Mouse (Mus musculus) heart, embryonic 13.5 days (tissue): Measurements from ENCODE around the gene Gpr82. TPM values are rescaled to one million over a fixed set of nuclear protein-coding genes. Genes with fewer than 3 reads are reported as not detected.

ENCODE experiments used
- ATAC-seq: fragments of 200-750 bp; cut with Nextera tagmentation; 2 replicates; pipeline ENCODE4 v1.8.0; 2017; ENCODE audit warnings: moderate TSS enrichment; ENCODE audit not compliant: insufficient number of reproducible peaks, low FRiP score, low TSS enrichment; ENCODE audit errors: extremely low read depth
- H3K27ac ChIP-seq: fragments of 300-500 bp; sonication (generic); replicated peaks from 2 replicates; pipeline ENCODE4 v1.5.1; 2015; ENCODE audit warnings: moderate library complexity, mild to moderate bottlenecking, inconsistent platforms
- H3K27me3 ChIP-seq: fragments of 300-500 bp; sonication (generic); replicated peaks from 2 replicates; pipeline ENCODE4 v1.6.1; 2015; ENCODE audit warnings: mild to moderate bottlenecking, inconsistent platforms
- H3K36me3 ChIP-seq: fragments of 300-500 bp; sonication (generic); 2 replicates; pipeline ENCODE4 v1.6.1; 2015; ENCODE audit warnings: mild to moderate bottlenecking, inconsistent platforms
- H3K4me1 ChIP-seq: fragments of 300-500 bp; sonication (generic); 2 replicates; pipeline ENCODE4 v1.6.1; 2015; ENCODE audit warnings: inconsistent platforms
- H3K4me2 ChIP-seq: fragments of 300-500 bp; sonication (generic); 2 replicates; pipeline ENCODE4 v1.6.1; 2015; ENCODE audit warnings: inconsistent platforms, mild to moderate bottlenecking, moderate library complexity
- H3K4me3 ChIP-seq: fragments of 300-500 bp; sonication (generic); 2 replicates; pipeline ENCODE4 v1.5.1; 2015; ENCODE audit warnings: moderate library complexity, mild to moderate bottlenecking, inconsistent platforms
- H3K9ac ChIP-seq: fragments of 300-500 bp; sonication (generic); 2 replicates; pipeline ENCODE4 v1.6.1; 2015; ENCODE audit warnings: inconsistent platforms, mild to moderate bottlenecking, moderate library complexity
- H3K9me3 ChIP-seq: fragments of 300-500 bp; sonication (generic); 2 replicates; pipeline ENCODE4 v1.6.1; 2016; ENCODE audit warnings: inconsistent platforms
- WGBS: fragments of 180-500 bp; shearing (Covaris S2); methylation state at CpG from one replicate; pipeline ENCODE4 v1.1.7; 2015; ENCODE audit warnings: mixed read lengths; 5-methylcytosine and 5-hydroxymethylcytosine counted together
- polyA plus RNA-seq: library from polyadenylated mRNA; unstranded; fragments of >200 nt; fragmentation: Nextera tagmentation; extraction: Ambion mirVana; gene quantifications from 2 replicates; pipeline ENCODE4 v1.2.1, GENCODE M21; 2015

The Gpr82 gene
- 0.05 and 0.35 TPM in 2 replicates for polyA plus RNA-seq

- Histone ChIP-seq H3K27me3 (no peaks in the 10 kb centered on the region; the same call in 1 of the 2 replicates), H3K4me3 (no peak within 1 kb of the TSS), H3K9ac (no peak within 1 kb of the TSS), H3K4me1 (no peaks in the 10 kb centered on the region), H3K4me2 (no peak within 1 kb of the TSS), H3K9me3 (no peaks in the 10 kb centered on the region), H3K36me3 (no peaks in the 10 kb centered on the region), H3K27ac (no peak within 1 kb of the TSS)
- ATAC-seq, result no peak
- WGBS, result 78% methylated on average over 5 of the region's 5 CpGs
Observed at GRCm38 (mm10) chrX:13661063-13661462, at the start of gene Gpr82. Gene Gpr82, plus strand, starts transcription at chrX:13661363.

GRCm38 (mm10) chrX:13612115-13612514 lies 49.0 kb upstream of the Gpr82 start:
- Histone ChIP-seq H3K4me2 (no peak overlapping the region), H3K27ac (no peak overlapping the region), H3K4me3 (no peak overlapping the region), H3K27me3 (no peaks in the 10 kb centered on the region; the same call in 1 of the 2 replicates), H3K9ac (no peak overlapping the region), H3K4me1 (no peaks in the 10 kb centered on the region), H3K36me3 (peaks cover 9% of the 10 kb centered on the region; the same call in 1 of the 2 replicates), H3K9me3 (0 out of 2 replicates have a peak, but pooled peaks cover 3% of the 10 kb centered on the region)
- 50% methylated on average over 2 of the region's 2 CpGs for WGBS
- ATAC-seq, result no peak

DNA sequence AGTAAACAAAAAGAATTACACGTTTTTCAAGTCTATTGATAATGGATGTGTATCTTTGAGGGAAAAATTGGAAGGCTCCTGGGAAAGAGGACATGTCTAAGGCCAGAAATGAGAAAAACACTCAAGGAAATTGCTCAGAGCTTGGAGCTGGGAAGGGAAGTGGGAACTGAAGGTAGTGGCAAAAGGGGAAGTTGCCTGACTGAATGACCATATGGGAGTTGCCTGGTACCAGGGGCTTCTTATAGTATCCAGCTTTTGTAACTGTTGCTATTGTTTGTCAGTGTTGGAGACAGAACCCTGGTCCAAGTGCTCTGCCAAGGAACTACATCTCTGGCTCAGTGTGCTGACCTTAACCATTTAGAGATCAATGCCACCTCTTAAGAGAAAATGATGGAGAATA lies 44.4 kb upstream of the Gpr82 start:
- H3K36me3 ChIP-seq, result peaks cover 6% of the 10 kb centered on the region; the same call in 1 of the 2 replicates
- no peaks in the 10 kb centered on the region for H3K4me1 ChIP-seq
- no peak for ATAC-seq
- WGBS, result 55% methylated on average over 1 of the region's 1 CpGs
- no peak overlapping the region for H3K4me3 ChIP-seq
- no peak overlapping the region for H3K27ac ChIP-seq
- H3K9ac ChIP-seq, result no peak overlapping the region
- no peaks in the 10 kb centered on the region; the same call in 1 of the 2 replicates for H3K27me3 ChIP-seq
- no peak overlapping the region for H3K4me2 ChIP-seq
- H3K9me3 ChIP-seq, result no peaks in the 10 kb centered on the region

- no peak overlapping the region for H3K9ac ChIP-seq
Observed at GRCm38 (mm10) chrX:13617294-13617693, 43.9 kb upstream of the Gpr82 start.

DNA sequence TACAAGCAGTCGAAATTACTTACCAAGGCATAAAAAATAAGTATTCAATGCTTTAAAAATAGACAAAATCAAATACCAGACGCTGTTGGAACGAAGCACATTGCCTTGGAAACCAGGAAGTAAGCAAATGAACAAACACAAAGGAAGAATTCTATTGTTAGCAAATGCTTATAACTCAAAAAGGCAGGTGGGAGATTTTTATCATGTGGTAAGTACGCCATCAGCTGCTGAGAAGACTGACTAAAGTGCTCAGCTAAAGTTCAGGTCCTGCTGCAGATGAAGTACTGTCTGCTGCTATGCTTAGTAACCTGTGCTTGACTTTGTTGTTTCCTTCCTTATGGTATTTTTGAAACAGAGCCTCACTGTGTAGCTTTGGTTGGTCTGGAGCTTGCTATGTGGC lies 42.7 kb upstream of the Gpr82 start:
- H3K36me3 ChIP-seq, result 0 out of 2 replicates have a peak, but pooled peaks cover 4% of the 10 kb centered on the region
- H3K4me3 ChIP-seq, result no peak overlapping the region
- H3K9ac ChIP-seq, result no peak overlapping the region
- no peak overlapping the region for H3K4me2 ChIP-seq
- no peaks in the 10 kb centered on the region for H3K4me1 ChIP-seq
- H3K27me3 ChIP-seq, result no peaks in the 10 kb centered on the region; the same call in 1 of the 2 replicates
- no peak for ATAC-seq
- no peaks in the 10 kb centered on the region for H3K9me3 ChIP-seq
- WGBS, result 75% methylated on average over 4 of the region's 4 CpGs
- no peak overlapping the region for H3K27ac ChIP-seq

More at GRCm38 (mm10) chrX:13617294-13617693, 43.9 kb upstream of the Gpr82 start:
- Histone ChIP-seq H3K27ac (no peak overlapping the region), H3K9me3 (no peaks in the 10 kb centered on the region), H3K4me2 (no peak overlapping the region), H3K36me3 (peaks cover 6% of the 10 kb centered on the region; the same call in 1 of the 2 replicates), H3K4me3 (no peak overlapping the region), H3K4me1 (no peaks in the 10 kb centered on the region), H3K27me3 (no peaks in the 10 kb centered on the region; the same call in 1 of the 2 replicates)
- 90% methylated on average over 1 of the region's 1 CpGs for WGBS
- no peak for ATAC-seq

DNA sequence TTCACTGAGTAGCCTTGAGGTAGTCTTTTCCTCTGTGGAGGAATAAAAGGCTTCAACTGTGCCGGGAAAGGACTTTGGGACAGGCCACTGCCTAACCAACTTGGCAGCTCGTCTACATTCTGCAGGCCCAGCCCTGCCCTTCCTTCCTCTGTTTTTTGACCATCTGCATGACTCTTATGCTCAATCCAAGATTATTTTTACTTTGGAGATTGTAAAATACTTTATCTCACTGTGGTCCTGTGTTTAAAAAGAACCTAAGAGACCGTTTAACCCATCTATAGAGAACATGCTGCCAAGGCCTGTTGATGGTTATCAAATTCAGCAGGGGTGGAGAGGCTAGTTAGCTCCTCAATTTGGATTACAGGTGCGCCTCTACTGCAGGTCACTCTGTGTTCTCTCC lies 39.7 kb upstream of the Gpr82 start:
- no peak overlapping the region for H3K27ac ChIP-seq
- no peaks in the 10 kb centered on the region for H3K4me1 ChIP-seq
- no peak overlapping the region for H3K4me2 ChIP-seq
- H3K9ac ChIP-seq, result no peak overlapping the region
- H3K4me3 ChIP-seq, result no peak overlapping the region
- no peaks in the 10 kb centered on the region for H3K36me3 ChIP-seq
- H3K27me3 ChIP-seq, result no peaks in the 10 kb centered on the region; the same call in 1 of the 2 replicates
- ATAC-seq, result no peak
- 64% methylated on average over 4 of the region's 4 CpGs for WGBS
- no peaks in the 10 kb centered on the region for H3K9me3 ChIP-seq

GRCm38 (mm10) chrX:13622654-13623053 lies 38.5 kb upstream of the Gpr82 start:
- H3K27me3 ChIP-seq, result peaks cover 4% of the 10 kb centered on the region; the same call in 1 of the 2 replicates
- 77% methylated on average over 5 of the region's 5 CpGs for WGBS
- no peaks in the 10 kb centered on the region for H3K9me3 ChIP-seq
- H3K27ac ChIP-seq, result no peak overlapping the region
- no peak overlapping the region for H3K4me3 ChIP-seq
- no peak overlapping the region for H3K4me2 ChIP-seq
- H3K4me1 ChIP-seq, result no peaks in the 10 kb centered on the region
- H3K36me3 ChIP-seq, result no peaks in the 10 kb centered on the region
- H3K9ac ChIP-seq, result no peak overlapping the region
- ATAC-seq, result no peak

DNA sequence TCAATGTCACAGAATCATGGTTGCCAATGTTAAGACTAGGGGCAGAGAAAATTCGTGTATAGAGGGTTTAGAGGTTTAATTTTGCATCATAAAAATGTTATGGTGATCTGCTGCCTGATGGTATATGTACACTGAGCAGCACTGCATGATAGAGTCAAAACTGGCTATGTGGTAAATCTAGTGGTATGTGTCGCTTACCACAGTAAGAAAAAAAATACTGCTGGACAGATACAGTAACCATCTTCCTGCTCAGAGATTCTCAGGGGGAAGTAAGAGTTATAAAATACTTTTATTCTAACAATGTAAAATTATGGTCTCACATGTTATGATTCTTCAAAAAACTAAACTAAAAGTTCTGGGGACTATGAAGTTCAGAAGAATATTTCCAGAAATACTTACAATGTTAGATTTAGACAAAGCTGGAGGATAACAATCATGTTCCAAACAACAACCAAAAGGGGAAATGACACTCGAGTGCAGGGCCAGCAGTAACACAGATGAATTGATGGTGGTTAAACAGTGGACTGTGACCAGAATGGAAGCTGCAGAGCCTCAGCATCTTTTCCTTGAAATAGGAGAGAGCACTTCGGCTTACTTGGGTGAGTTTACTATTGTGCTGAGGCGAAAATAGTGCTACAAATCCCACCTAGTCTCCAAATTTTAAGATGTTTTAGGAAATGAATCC lies 29.4 kb upstream of the Gpr82 start, which contains the start of gene Gpr34:
TSS of gene Gpr34 (plus strand) at position 491 of the 685 bp plus-strand sequence.
- H3K36me3 ChIP-seq, result no peaks in the 10 kb centered on the region
- H3K27me3 ChIP-seq, result peaks cover 4% of the 10 kb centered on the region; the same call in 1 of the 2 replicates
- no peak within 1 kb of the TSS for H3K4me3 ChIP-seq
- no peak for ATAC-seq
- WGBS, result 66% methylated on average over 5 of the region's 5 CpGs
- H3K4me2 ChIP-seq, result no peak within 1 kb of the TSS
- H3K9me3 ChIP-seq, result no peaks in the 10 kb centered on the region
- no peak within 1 kb of the TSS for H3K27ac ChIP-seq
- H3K9ac ChIP-seq, result no peak within 1 kb of the TSS
- H3K4me1 ChIP-seq, result no peaks in the 10 kb centered on the region

DNA sequence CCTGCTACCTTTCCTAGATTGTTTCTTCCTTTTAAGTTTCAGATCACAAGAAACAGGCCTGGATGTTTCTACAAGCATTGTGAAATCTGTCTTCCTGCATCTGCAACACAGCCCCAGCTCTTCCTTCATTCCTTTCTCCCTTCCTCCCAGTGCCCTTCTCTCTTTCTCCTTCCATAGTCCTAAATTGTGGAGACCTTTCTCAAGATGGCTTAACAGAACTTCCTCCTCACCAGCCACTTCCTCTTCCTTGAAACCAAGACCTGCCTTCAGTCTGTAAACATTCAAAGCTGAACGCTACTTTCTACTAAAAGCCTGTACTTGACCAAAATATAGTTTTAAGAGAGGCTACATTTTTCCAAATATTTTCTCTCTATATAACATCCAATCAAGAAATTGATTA lies 24.8 kb upstream of the Gpr82 start:
- H3K4me1 ChIP-seq, result 0 out of 2 replicates have a peak, but pooled peaks cover 6% of the 10 kb centered on the region
- H3K9me3 ChIP-seq, result no peaks in the 10 kb centered on the region
- H3K4me3 ChIP-seq, result no peak overlapping the region
- no peaks in the 10 kb centered on the region; the same call in 1 of the 2 replicates for H3K27me3 ChIP-seq
- no peak overlapping the region for H3K4me2 ChIP-seq
- H3K9ac ChIP-seq, result no peak overlapping the region
- ATAC-seq, result no peak
- H3K36me3 ChIP-seq, result no peaks in the 10 kb centered on the region
- WGBS, result 72% methylated on average over 1 of the region's 1 CpGs
- no peak overlapping the region for H3K27ac ChIP-seq

DNA sequence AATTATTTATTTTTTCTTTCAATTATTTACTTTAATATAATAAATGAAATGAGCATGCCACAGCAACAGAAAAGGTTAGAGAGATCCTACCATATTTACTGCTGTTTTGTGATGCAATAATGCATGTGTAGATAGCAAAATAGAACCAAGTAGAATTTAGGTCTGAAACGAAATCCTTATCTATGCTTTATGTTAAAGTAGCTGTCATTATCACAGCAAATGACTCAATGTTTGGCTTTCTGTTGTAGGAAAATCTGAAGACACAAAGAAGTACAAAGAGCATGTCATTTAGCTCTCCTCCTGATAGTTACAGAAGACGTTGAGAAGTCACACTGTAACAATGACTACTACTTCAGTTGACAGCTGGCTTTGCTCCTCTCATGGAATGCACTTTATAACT lies 22.3 kb upstream of the Gpr82 start:
- no peaks in the 10 kb centered on the region; the same call in 1 of the 2 replicates for H3K27me3 ChIP-seq
- H3K9ac ChIP-seq, result no peak overlapping the region
- no peaks in the 10 kb centered on the region for H3K9me3 ChIP-seq
- no peak overlapping the region for H3K27ac ChIP-seq
- H3K4me2 ChIP-seq, result no peak overlapping the region
- H3K4me3 ChIP-seq, result no peak overlapping the region
- WGBS, result 33% methylated on average over 2 of the region's 2 CpGs
- ATAC-seq, result no peak
- no peaks in the 10 kb centered on the region for H3K36me3 ChIP-seq
- H3K4me1 ChIP-seq, result 0 out of 2 replicates have a peak, but pooled peaks cover 6% of the 10 kb centered on the region

GRCm38 (mm10) chrX:13651889-13652288 lies 9.3 kb upstream of the Gpr82 start:
- Histone ChIP-seq H3K4me1 (no peaks in the 10 kb centered on the region), H3K4me2 (no peak overlapping the region), H3K4me3 (no peak overlapping the region), H3K9me3 (no peaks in the 10 kb centered on the region), H3K36me3 (no peaks in the 10 kb centered on the region), H3K27ac (no peak overlapping the region), H3K27me3 (0 out of 2 replicates have a peak, but pooled peaks cover 7% of the 10 kb centered on the region), H3K9ac (no peak overlapping the region)
- WGBS, result 54% methylated on average over 2 of the region's 2 CpGs
- no peak for ATAC-seq
